Mouse (Mus musculus): Measurements from ENCODE around the gene Irf3.
A peak's percentile ranks its signal among the peaks of the same experiment; 100 is the strongest.

The Irf3 gene

GRCm38 (mm10) chr7:44973415-44974130 is 23.9 kb upstream of the Irf3 start:
- no peak for DNase-seq (ENCODE audit: extremely low read depth, insufficient read length, low spot score)

- peak; percentile 44 for DNase-seq (ENCODE audit: extremely low read depth, insufficient read length, low spot score)
Measured at GRCm38 (mm10) chr7:44974383-44975116, 22.9 kb upstream of the Irf3 start, which contains the start of gene Cpt1c. Gene Cpt1c (minus strand): TSS chr7:44974851.

GRCm38 (mm10) chr7:44975117-44975419 is 22.4 kb upstream of the Irf3 start:
- DNase-seq (ENCODE audit: extremely low read depth, insufficient read length, low spot score) = no peak

GRCm38 (mm10) chr7:44978300-44978699 is 19.1 kb upstream of the Irf3 start:
- no peak for DNase-seq (ENCODE audit: extremely low read depth, insufficient read length, low spot score)

- DNase-seq (ENCODE audit: extremely low read depth, insufficient read length, low spot score) = no peak
Measured at GRCm38 (mm10) chr7:44981539-44981938, 15.9 kb upstream of the Irf3 start.

GRCm38 (mm10) chr7:44983085-44983484 is 14.4 kb upstream of the Irf3 start:
- peak; percentile 70 for DNase-seq (ENCODE audit: extremely low read depth, insufficient read length, low spot score)

- DNase-seq (ENCODE audit: extremely low read depth, insufficient read length, low spot score) = no peak
Measured at GRCm38 (mm10) chr7:44983944-44984832, 13.3 kb upstream of the Irf3 start.

- no peak for DNase-seq (ENCODE audit: extremely low read depth, insufficient read length, low spot score)
Measured at GRCm38 (mm10) chr7:44984833-44985164, 12.6 kb upstream of the Irf3 start.

- DNase-seq (ENCODE audit: extremely low read depth, insufficient read length, low spot score) = peak; percentile 68
Measured at GRCm38 (mm10) chr7:44985595-44986191, 11.8 kb upstream of the Irf3 start.

GRCm38 (mm10) chr7:44986192-44986878 is 11.1 kb upstream of the Irf3 start, which contains the start of gene Prmt1:
Gene Prmt1 (minus strand): TSS chr7:44986568.
- DNase-seq (ENCODE audit: extremely low read depth, insufficient read length, low spot score) = peak; percentile 100

- DNase-seq (ENCODE audit: extremely low read depth, insufficient read length, low spot score) = no peak
Measured at GRCm38 (mm10) chr7:44986879-44987718, 10.3 kb upstream of the Irf3 start.

- no peak for DNase-seq (ENCODE audit: extremely low read depth, insufficient read length, low spot score)
Measured at GRCm38 (mm10) chr7:44996672-44997071, 776 bp upstream of the Irf3 start.

GRCm38 (mm10) chr7:44997940-44998428 is 536 bp downstream of the Irf3 start:
- no peak for DNase-seq (ENCODE audit: extremely low read depth, insufficient read length, low spot score)

- DNase-seq (ENCODE audit: extremely low read depth, insufficient read length, low spot score) = peak; percentile 88
Measured at GRCm38 (mm10) chr7:44998501-44998955, 1.1 kb downstream of the Irf3 start, which contains the start of gene Bcl2l12. Gene Bcl2l12 (minus strand): TSS chr7:44998712.

- DNase-seq (ENCODE audit: extremely low read depth, insufficient read length, low spot score) = no peak
Measured at GRCm38 (mm10) chr7:44999753-45000152, 2.3 kb downstream of the Irf3 start.

- DNase-seq (ENCODE audit: extremely low read depth, insufficient read length, low spot score) = no peak
Measured at GRCm38 (mm10) chr7:45000539-45001114, 3.2 kb downstream of the Irf3 start.

GRCm38 (mm10) chr7:45002440-45002839 is 5.0 kb downstream of the Irf3 start:
- DNase-seq (ENCODE audit: extremely low read depth, insufficient read length, low spot score) = peak; percentile 56

- no peak for DNase-seq (ENCODE audit: extremely low read depth, insufficient read length, low spot score)
Measured at GRCm38 (mm10) chr7:45004546-45004945, 7.1 kb downstream of the Irf3 start.

Measured in 3134 (cell line).